Mouse (Mus musculus) cerebellum, adult 9-11 months (tissue): ENCODE data around the gene Soga1.

Experiments used
- DNase-seq: peaks from one replicate; pipeline ENCODE4 v3.0.0; 2022

Soga1 gene

DNA sequence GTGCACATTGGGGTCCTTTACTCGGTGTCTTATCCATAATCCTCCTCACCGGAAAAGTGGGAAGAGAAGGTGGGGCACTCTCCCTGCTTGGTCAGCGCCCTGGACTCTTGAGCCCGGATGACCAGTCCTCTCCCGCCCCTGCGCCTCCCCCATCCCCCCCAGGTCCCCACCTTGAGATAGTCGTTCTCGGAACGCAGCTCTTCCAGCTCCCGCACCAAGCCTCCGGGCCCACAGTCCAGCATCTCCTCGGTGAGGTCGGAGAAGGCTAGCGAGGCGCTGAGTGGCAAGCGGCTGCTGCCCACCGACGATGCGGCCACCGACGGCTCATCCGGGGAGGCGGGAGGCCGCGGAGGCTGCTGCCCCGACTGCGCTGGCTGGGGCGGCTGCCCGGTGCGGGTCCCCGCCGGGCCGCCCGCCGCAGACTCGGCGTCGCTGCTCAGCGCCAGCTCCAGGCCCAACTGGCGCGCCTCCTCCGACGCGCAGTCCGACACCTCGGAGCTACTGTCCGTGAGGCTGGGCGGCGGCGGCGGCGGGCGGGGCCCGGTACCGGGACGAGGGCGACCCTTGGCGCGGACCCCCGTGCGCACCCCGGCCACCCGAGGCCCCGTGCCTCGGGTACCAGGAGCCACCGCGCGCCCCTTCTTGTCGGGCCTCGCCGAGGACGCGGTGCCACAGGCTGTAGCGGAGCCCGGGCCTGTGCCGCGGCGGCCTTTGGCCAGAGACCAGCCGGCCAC, 828 bp downstream of the Soga1 start:
- DNase-seq = peak; percentile 70

DNA sequence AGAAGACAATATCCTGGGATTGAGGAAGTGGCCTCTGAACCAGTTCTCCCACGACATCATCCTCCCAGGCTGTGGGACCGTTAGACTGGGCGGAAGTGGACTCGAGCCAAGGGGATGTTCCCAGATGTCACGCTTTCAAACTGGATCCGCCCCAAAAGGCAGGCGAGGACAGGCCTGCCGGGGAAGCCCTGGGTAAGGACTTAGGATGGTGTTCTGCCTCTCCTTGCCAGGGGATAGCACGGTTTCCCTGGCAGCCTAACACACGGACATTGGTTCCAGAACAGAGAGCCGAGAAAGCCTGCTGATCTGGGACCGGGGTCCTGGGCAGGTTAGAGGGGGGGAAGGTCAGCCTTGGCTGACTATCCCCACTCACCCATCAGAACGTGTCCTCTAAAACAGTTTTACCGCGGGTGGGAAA, 1.4 kb downstream of the Soga1 start:
- peak; percentile 81 for DNase-seq

DNA sequence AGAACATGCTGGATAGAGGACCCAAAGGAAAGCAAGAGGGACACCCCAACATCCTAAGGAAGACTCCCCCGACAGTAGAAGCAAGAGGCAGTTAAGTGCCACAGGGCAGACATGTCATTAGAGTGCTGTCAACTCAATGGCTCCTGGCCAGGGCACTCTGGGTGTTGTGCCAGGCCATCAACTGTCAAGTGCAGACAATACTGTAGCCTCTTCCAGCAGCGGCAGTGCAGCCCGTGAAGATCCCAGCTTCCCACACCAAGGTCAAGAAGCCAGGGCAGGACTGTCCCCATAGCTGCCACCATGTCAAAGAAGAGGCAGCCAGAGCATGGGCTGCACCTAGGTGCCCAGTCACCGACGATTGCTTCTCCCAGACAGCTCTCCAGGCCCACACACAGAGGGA, 1.9 kb downstream of the Soga1 start:
- peak; percentile 88 for DNase-seq

DNA sequence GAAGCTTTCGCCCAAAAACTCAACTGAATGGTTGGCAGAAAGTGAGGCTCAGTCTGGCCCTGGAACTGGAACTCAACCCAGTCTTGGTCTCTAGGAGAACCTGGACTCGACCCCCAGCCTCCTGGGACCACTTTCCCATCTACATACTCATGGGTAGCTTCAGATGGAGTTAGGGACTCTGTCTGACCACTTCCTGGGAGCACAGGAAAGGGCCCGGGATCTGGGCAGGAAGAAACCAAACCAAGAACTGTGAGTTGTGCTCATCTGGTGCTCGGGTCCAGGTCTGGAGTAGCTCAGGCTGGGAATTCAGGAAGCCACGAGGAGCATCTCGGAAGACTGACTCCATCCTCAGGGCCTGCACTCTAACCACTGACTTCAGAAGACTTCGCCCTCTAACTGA, 2.5 kb downstream of the Soga1 start:
- peak; percentile 61 for DNase-seq

DNA sequence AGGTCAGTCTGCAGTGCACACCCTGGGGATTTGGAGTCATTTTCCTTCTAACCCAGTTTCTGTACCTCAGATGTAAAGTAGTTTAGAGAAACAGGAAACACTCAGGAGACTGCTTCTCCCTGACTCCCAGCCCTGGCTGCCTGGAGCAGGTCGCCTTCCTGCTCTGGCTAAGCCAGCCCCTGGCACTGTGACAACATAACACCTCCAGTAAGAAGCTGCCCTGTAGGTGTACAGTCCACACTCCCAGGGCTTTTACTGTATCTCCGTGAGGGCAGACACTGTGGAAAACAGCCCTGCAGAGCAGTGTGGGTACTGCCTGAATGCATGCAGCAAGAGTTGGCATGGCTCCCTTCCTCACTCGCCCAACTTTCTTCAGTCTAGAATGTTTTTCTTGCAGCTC, 3.4 kb downstream of the Soga1 start:
- DNase-seq = peak; percentile 90

DNA sequence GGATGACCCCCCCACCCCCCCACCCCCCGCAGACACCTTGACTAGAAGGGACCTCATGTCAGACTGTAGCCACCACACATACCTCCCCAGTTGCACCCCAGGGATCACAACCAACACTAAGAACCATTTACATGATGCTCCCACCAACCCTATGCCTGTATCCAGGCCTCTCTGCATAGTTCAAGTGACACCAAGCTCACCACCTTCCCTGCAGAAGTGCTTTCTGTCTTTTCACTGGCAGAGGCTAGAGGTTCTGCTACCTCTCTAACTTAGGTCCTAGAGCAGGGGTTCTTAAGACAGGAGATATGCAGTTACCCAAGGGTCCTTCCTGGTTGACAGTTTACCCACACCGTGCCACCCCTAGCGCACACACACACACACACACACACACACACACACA, 3.8 kb downstream of the Soga1 start:
- DNase-seq = peak; percentile 56

DNA sequence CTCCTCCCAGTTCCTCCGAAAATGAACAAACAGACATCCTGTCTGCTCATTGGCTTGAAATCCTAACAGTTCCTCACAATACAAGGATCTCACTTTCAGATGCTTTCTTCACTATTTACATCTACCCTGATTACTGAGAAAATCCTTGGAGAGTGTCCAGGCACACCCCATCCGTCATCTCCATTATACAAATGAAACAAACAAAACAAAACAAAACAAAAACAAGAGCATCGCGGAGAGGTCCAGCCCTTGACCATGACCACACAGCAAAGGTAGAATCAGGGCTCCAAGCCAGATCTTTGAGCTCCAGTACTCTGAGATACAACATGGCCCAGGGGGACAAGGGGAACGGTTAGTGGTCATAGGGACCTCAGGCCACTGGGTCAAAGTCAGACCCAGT, 4.3 kb downstream of the Soga1 start:
- DNase-seq = peak; percentile 63

DNA sequence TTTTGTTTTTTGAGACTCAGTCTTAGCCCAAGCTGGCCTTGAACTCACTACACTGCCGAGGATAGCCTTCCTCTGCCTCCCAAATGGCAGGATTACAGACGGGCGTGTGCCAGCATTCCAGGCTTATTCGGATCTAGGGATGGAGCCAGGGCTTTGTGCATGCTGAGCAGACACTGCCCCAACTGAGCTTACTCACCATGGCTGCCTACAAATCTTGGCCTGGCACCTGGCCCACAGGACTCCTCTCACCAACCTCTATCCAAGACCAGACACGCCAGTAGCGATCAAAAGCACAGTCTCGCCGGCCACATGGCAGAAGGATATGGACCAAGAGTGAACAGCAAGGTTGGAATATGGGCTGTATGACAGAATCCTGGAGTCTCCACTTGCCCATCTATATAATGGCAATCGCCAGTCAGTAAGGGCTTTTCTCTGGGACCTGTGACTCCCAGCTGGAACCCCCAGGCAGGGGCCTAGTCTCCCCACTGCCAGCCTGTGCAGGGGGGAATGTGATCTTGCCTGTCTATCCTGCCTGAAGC, 4.8 kb downstream of the Soga1 start:
- DNase-seq = peak; percentile 95

DNA sequence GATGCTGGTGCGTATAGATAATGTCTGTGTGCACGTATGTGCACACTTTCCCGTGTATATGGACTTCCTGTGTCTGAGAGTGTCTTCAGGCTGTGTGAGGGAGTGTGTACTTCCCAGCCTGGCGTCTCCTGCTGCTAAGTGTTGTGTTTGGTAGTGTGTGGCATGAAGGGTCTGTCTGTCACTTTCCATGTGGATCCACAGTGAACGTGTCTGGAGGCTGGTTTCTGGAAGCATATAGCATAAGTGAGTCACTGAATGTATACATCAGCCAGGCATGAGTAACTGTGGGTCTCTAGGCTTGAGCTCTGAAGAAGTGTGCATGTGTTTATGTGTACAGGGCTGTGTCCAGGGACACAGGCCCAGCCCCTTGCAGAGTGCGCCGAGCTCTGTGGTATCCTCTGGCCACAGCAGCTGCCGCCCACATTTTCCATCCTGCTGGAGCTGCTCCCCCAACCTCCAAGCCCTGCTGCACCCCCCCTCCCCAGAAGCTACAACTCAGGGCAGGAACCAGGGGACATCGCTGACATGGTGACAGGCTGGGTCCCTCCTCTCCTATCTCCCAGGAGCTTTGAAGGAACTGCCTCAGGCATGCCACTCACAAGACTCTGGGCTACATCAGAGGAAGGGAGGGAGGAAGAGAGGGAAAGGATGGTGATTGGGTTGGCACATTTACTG, 5.5 kb downstream of the Soga1 start:
- DNase-seq = peak; percentile 63

DNA sequence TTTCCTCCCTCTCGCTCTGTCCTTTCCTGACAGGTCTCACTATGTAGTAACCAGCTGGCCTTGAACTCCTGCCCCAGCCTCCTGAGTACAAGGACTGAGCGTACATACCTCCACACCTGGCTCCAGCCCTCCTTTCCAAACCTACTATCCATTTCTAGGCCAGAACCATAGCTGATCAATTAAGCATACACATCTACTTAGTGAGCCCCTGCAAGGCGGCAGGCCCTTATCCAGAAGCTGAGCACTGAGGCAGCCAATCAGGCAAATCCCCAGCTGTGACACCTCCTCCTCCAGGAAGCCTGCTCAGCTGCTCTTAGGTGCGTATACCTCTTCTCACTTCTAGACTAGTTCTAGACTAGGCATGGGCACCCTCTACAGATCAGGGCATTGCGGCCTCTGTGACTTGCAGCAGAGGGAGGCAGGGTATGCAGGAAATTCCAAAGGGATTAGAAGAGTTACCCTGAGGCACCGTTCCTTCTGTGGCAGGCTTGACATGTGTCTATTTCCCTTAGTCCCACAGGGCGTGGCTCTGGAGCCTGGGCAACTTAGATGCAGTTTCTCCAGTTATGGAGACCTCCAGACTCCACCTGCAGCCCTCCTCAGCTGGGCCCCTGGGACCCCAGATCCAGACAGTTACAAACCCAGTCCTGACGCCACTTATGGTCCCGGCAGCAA, 6.6 kb downstream of the Soga1 start:
- peak; percentile 58 for DNase-seq

DNA sequence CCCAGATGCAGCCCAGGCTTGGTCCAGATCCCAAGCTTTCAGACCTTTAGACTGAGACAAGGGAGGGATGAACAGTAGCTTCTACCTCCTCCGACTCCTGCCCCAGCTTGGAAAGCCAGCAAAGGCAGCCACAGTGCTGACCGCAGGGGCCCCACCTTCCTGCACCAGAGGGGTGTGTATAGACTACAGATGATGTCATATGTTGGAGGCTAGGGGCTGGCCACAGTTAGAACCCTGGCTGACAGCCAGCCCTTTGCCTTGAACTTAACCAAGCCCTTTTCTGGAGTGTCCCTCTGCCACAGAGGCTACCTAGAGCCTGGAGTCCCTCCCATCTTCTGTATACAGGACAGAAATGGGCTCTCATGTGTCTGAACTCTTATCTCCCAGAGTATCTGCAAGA, 7.5 kb downstream of the Soga1 start:
- peak; percentile 85 for DNase-seq

DNA sequence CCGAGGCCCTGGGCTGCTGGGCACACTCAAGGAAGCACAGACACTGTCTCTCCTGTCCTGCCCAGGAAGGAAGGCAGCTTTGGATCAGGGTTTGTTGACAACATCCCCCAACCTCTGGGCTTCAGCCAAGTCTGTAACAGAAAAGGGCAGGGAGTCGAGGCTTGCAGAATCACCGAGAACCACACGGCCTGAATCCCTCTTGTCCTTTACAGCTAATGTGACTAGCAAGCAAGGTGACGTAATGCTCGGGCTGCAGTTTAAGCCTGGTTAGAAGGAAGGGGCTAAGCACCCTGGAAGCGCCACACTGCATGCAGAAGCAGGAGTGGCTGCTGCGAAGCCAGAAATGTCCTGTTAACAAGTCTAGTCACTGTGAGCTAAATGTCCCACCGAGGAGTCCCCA, 8.7 kb downstream of the Soga1 start:
- DNase-seq = peak; percentile 80

DNA sequence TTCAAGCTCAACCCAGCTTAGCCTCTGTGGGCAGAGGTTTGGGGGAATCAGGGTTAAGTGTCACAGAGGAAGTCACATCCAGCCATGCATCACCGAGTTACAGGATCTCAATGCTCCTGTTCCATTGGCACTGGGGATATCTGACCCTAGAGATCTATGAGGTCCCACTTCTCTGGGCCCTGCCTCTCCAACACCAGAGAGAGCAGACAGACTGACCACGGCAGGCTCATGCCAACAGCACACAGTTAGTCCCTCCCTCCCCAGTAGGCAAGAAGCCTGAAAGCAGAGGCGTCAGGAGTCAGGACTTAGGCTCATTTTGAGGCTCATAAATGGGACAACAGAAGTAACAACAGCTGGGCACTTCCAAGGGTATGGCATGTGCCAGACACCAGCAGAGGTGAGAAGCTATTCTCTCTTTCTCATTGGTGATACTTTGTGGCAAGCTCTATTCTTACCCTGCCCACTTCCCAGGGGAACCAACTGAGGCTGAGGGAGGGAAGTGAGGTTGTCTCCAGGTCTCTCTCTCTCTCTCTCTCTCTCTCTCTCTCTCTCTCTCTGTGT, 9.2 kb downstream of the Soga1 start:
- no peak for DNase-seq

DNA sequence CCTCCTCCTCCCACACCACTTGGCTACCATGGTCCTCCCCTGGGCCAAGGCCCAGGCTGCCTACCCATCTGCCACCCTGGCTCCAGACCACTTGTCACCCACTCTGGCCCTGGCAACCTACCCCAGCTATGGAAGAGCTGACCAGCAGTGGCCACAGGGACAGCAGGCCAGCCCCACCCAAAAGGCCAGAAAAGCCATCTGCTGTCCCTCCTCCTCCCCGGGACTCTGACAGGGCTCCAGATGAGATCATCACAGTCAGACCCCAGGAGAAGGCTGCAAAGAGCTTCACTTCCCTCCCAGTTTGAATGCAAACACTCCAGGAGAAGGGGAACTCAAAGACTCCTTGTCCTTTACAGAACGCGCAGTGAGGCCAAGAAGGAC, 9.7 kb downstream of the Soga1 start:
- DNase-seq = peak; percentile 99

DNA sequence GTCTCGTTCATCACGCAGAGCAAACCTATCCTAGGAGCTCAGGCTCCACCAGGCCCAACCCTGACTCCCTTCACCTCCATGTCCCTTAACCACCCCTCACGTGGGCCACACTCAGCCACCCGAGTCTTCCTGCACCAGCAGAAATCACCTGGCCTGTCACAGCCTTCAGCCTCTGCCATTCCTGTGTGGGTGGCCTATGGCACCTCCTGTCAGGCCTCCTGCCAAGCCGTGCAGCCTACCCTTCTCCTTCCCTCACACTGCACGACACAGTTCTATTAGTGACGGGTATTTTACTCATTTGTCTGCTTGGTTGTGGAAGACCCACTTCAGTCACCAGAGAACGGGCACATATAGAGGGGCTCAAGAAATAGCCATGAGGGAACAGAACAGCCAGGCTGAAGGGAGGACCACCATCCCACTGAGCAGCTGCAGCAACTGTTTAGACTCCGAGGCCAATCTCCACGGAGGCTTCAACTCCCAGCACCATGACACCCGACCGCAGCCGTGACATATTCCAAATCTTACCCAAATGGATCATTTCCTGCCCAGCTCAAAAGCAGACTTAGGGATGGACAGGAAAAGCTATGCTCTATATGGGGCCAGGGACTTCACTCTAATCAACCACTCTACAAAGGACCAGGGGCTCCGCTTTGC, 10.2 kb downstream of the Soga1 start:
- peak; percentile 85 for DNase-seq

DNA sequence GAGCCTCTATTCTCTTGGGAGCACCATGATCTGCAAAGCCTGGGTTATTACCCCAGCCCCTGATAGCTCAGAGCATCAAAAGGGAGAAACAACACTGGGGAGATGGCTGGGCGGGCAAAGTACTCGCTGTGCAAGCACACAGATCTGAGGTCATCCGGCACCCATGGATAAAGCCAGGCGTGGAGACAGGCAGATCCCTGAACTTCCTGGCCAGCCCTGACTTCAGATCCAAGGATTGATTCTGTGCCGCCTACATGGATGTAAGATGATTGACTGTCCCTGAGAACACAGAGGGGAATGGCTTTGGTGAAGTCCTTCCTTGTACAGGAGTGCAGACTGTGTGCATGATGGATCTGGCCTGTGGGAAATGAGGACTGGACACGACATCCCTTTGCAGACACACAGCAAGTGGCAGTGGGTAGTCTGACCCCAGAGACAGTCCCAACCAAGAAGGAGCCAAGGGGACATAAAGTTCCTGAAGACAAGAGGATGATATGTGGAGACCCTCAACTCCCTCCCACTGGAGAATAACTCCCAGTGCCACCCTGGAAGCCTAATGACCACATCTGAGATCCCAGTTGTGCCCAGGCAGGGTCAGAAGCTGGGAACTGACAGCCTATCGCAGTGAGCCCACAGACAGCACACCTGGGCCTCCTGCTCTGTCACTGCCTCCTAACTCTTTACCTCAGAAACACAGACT, 12.2 kb downstream of the Soga1 start:
- peak; percentile 56 for DNase-seq

DNA sequence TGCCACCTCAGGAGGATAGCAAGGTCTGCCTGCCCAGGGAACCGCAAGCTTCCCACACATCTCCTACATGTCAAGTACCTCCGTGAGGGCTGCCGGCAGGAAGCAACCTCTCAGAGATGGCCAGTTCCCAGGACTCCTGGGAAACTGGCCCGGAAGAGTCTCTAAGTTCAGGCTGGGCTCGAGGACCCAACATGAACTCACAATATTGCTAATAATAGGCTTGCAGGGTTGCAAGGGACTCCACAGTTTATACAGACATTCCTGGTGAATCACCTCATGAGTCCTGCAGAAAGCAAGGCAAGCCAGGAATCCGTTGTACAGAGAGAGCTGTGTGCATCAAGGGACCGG, 13.2 kb downstream of the Soga1 start:
- peak; percentile 60 for DNase-seq

DNA sequence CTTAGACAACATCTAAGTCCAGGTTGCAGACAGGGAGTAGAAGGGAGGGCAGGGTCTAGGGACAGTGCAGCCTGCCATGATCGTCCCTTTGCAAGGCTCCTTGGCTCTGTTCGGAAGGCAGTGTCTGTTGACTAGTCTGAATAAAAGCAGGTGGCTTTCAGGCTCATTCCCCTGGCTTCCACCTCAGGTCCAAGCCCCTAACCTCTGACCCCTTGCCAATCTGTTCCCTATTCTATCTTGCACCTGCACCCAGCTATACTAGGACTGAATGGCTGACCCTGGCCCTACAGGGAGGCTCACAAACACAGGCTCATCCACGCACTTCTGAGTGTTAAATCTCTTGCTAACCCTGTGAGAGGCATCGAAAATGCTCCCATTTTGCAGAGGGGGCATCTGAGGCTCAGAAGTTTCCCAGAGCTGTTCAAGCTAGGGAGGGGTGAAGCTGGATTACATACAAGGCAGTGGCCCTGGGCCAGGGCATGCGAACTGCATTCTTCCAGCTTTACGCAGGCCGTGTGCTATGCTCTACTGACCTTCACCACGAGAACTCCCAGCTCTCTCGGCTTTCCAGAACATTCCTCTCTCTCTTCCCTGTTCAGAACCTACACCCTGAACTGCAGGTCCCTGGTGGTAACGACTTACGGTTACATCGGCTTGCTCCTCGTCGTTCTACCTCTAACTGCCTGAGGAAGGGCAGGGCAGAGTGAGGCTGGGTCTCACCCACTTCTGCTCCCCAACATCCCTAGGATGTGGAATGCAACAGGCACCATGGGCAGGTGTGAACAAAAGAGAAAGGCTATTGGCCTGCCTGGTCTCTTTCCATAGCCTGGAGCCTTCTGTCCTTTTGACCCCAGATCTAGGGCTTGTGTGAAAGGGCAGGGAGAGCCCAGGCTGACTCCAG, 13.8 kb downstream of the Soga1 start:
- peak; percentile 52 for DNase-seq

DNA sequence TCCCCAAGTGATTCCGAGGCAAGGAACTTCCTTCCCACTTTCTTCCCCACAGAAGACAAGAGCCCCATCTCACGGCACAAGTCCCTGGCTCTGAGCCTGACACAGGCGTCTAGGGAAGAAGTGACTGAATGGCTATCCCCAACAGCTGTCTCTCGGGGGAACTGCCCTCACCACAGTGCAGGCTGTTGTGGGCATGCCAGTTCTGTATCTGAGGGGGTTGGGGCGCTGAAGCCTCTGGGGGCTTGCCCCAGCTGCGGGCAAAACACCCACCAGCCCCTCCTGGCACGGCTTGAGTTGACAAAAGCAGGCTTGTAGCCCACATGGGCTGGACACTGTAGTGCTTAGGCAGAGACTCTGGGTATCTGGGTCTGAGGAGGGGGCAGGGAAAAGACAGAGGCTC, 14.9 kb downstream of the Soga1 start:
- DNase-seq = peak; percentile 69

DNA sequence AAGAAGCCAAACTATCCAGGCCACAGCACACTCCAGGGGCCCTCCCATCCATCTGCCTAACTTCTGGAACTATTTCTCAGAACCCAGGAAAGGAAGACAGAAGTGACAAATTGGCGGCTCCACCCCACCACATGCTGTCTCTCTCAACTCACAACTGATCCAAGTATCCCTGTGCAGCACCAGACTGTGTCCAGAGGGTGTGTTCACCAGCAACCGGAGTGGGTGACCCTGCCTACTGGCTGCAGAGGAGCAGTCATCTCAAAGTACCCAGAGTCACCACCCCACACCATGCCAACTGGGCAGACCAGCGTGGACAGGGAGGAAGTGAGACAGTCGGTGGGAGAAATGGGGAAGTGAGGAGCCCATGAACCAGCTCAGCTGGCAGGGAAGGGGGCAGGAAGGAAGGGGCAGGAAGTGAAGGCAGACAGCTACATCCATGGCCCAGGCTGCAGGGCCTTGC, 15.8 kb downstream of the Soga1 start:
- peak; percentile 77 for DNase-seq
